Mouse (Mus musculus) 416B (cell line): ENCODE measurements around the gene Kdm5c.
"Not testable (repeated sequence)": the region's sequence is repeated elsewhere in the genome, so short reads cannot be mapped to it uniquely, and the experiment has no call there.

ENCODE experiments used
- DNase-seq: peaks from one replicate; pipeline ENCODE4 v3.0.0; 2011; ENCODE audit warnings: low read depth

Gene Kdm5c

DNA sequence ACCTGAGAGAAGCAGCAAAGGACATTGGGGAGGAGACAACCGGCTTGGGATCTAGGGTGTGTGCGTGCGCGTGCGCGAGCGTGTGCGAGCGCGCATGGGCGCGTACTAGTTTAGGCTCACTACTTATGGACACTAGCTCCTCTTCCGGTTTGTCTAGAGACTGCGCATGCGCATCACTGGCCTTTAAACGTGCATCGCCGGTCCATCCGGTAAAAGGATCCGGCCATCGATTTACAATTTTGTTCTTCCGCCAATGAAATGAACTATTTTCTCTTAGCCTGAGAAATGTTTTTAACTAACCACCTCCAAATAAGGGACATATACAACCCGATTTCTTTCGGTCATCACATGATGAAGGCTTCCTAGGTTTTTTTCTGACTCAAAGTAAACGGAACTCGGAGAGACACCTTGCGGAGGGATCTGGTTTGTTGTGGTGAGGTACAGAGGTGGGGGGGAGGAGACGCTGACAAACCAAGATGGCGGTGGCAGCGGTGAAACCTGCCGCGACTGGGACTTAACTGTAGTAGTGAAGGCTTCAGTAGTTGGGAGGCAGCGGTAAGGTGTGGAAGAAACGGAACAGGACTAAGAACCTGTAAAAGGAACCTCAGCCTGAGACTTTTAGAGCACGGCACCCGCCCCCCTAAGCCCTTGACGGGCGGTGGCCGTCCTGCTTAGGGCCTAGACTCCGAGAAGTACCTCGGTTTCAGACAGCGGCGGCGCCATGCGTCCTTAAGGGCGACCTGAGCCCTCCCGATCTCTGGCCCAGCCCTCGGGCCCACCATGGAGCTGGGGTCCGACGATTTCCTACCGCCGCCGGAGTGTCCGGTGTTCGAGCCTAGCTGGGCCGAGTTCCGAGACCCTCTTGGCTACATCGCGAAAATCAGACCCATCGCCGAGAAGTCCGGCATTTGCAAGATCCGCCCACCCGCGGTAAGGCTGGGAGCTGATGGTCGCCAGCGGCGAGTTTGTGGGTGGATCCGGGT, at the start of gene Kdm5c:
Kdm5c (plus strand) TSS at position 240 of the 983 bp plus-strand sequence.
- DNase-seq = peak; percentile 99

DNA sequence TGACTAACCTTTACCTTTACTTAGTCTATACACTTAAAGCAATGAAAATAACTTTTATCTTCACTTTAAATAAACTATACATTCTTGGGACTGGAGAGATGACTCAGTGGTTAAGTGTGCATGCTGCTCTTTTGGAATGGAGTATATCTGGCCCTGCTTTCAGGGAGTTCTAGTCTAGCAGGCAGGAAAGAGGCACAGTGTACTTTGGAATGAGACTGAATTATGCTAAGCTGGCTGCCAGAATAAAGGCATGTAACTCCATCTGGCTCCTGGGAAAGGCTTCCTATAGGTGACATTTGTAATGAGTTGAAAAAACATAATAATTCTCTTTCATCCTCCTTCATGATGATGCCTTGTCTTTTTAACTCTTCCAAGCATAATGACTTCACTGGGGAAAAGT, 45.7 kb upstream of the Kdm5c start:
- DNase-seq = no peak

DNA sequence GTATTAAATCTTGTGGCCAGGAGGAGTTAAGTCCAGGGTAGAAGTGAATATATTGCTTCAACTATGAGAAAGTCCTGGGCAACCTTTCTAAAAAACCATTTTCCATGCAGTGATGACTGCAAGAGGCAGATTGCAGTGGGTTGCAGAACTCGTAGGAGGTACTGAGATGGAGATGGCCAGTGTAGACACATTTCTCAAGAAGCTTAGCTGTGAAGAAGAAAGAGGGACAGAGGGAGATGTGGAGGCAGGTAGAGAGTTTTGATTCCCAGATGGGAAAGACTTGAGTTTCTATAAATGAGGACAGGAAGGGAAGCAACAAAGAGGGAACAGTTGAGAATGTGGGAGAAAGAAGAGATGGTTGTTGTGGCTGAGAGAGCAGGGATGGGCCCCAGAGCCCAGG, 41.6 kb upstream of the Kdm5c start:
- no peak for DNase-seq

DNA sequence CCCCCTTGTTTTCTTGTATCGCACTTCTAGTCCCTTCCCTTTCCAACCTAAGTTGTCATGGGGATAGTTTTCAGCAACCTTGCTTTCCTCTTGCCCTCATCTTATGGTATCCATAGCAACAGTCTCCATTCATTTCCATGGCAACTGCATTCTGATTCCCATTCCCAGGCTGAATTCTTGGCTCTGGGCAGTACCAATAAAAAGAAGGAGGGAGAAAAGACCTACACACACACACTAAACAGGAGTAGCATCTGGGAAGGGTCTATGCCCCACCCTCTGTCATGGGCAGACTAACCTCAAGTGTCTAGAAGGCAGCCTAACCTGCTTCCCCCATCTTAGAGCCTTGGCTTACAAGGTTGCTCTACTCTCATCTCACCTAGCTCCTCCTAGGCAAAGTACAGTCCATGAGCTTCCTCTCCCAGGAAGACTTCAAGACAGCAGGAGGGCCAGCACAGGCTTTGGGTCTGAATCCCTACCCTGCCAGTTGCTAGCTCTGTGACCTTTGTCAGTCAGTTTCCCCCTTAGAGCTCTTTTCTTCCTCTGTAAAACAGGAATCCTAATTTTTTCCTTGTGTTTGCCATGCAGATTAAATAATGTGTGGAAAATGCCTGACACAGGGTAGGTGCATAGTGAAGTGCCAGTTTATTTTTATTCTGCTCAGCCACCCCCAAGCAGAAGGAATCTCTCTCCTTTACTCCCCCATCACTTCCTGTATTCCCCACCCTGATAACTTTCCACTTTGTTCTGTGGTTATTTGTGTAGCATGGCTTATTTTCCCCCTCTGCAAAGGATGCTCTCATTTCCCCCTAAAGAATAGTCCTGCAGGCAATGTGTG, 34.8 kb upstream of the Kdm5c start:
- DNase-seq = no peak

DNA sequence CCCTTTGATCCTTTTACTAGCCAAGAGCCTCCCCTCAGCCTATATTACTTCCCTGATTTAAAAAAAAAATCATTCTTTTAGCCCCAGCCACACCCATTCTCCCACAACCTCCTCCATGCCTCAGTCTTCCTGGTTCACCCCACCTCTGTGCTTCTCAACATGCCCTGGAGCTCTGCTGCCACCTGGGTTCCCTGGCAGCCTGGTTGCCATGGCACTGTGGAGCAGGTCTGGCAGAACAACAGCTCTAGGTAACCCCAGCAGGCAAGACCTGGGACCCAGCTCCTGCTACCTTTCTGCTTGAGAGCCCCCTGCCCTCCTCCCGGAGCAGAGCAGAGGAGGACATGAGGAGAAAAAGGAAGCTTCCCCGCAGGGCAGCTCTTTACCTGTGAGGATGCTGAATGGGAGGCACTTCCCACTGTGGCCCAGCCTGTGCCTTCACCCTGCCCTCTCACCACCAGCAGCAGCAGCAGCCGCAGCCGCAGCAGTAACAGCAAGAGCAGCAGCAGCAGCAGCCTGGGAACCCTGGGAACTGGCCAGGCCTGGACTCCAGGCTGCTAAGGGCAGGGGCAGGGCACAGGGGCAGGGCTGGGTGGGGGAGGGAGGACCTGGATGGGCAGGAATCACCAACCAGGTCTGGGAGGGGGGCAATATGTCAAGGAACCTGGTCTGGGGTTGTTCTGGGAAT, 30.9 kb upstream of the Kdm5c start:
- DNase-seq = no peak

DNA sequence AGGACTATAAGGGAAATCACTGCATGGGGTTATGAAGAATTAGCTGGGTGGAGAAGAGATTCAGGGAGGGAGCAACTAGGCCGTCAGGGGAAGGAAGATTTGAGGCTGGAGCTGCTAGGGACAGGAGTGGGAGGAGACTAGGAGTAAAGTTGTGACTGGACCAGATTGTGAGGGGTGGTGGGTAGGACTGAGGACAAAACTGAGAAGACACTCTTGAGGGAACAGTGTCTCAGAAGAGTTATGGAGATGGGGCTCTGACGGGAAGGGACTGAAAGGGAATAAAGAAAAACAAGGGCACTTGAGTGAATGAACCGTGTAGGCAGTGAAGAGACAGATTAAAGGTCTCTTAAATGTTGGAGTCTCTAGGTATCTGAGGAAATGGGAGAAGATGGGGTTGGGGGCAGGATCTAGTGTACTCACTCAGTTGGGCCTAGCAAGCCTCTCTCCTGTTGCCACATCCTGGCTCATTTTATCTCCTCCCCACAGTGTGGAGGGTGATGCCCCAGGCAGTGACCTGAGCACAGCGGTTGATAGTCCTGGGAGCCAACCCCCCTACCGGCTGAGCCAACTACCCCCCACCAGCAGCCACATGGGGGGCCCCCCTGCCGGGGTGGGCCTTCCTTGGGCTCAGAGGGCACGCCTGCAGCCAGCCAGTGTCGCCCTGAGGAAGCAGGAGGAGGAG, 30.3 kb upstream of the Kdm5c start:
- DNase-seq = peak; percentile 8

DNA sequence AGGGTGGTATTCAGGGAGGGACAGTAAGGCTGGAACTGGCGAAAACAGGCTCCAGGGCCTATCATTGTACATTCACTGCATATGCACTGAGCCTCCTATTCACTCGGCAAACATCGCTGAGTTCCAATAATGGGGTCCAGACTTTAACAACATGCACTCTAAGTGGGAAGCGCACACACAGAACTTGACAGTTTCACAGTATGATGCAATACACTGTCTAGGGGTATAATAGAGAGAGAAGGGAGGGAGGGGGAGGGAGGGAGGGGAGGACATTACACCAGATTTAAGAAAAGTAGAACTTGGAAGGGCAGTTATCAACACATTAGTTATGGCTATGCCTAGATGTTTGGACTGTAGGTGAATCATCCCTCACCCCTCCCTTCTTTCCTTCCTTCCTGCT, 29.6 kb upstream of the Kdm5c start:
- DNase-seq = peak; percentile 43

DNA sequence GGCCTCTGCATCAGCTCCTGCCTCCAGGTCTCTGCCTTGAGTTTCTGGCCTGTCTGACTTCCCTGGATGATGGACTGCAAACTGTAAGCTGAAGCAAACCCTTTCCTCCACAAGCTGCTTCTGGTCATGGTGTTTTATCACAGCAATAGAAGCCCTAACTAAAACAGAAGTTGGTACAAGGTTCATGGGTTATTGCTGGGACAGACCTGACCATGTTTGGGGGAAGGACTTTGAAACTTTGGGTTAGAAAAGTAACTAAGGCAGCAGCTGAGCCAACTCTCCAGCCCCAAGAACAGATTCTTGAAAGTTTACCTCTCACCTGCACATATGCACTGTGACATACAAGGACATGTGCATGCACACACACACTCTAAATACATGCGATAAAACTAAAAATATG, 27.3 kb upstream of the Kdm5c start:
- DNase-seq = no peak

DNA sequence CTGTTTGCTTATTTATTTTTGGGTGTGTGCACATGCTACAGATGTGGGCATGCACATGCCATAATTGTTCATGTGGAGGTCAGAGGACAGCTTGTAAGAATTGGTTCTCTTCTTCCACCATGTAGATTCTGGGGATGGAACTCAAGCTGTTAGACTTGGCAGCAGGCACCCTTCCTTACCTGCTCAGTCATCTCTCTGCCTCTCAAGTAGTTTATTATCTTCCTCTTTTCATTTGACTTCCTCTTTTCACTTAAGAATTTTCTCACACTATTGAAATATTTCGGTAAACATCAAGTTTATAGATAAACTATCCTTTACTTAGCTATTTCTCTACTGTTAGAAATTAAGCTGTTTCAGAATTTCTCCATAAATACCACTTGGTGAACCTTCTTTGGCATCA, 18.1 kb upstream of the Kdm5c start:
- no peak for DNase-seq

DNA sequence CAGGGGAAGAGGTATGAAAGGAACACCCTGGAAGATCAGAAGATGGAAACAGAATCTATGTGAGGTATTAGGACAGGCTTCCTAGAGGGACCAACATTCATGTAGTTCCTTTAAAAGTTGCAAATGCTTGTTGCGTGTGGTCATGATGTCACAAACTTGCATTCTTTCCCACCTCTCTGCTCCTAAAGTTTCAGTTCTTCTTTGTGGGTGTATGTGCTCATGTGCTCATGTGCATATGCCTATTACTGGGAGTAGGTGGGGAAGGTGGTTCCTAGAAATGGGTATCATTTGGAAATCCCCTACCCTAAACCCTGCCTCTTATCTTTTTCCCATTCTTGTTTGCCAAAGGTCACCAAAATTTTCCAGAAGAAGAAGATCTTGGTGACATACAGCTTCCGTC, 14.3 kb upstream of the Kdm5c start:
- no peak for DNase-seq

DNA sequence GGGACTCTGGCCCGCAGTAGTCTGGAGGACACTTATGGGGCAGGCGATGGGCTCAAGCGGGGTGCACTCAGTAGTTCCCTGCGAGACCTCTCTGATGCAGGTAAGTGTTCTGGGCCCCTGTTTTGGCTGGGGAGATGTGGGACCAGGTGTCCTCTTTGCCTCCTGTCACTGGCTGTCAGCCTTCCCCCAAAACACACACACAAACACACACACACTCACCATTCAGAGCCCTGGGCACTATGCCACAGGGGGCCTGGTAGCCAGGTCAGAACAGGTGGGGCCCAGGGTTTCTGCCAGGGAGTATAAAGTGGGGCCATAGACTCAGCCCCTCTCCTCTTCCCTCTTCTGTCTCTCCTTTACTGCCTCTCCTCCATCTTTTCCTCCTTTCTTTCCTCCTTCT, 11.1 kb upstream of the Kdm5c start:
- no peak for DNase-seq

DNA sequence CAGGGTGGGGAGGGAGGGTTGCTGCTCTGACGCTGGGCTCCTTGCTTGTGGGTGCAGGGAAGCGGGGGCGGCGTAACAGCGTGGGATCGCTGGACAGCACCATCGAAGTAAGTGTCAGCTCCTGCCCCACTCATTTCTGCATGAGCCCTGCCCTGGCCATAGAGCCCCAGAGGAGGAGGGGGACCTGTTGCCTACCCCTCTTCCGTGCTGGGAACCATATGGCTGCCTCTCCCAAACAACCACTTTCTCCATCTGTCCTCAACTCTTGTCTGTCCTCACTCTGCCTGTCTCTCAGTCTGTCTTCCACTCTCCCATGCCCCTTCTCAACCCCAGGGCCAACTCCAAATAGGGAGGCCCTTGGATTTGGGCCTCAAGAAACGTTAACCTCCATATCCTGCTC, 10.6 kb upstream of the Kdm5c start:
- DNase-seq = no peak

DNA sequence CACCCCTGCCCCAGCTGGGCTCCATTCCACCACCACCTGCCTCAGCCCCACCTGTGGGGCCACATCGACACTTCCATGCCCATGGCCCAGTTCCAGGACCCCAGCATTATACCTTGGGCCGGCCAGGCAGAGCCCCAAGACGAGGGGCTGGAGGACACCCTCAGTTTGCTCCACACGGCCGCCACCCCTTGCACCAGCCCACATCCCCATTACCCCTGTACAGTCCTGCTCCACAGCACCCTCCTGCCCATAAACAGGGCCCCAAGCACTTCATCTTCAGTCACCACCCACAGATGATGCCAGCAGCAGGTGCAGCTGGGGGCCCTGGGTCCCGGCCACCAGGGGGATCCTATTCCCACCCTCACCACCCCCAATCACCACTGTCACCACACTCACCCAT, 9.5 kb upstream of the Kdm5c start:
- no peak for DNase-seq

DNA sequence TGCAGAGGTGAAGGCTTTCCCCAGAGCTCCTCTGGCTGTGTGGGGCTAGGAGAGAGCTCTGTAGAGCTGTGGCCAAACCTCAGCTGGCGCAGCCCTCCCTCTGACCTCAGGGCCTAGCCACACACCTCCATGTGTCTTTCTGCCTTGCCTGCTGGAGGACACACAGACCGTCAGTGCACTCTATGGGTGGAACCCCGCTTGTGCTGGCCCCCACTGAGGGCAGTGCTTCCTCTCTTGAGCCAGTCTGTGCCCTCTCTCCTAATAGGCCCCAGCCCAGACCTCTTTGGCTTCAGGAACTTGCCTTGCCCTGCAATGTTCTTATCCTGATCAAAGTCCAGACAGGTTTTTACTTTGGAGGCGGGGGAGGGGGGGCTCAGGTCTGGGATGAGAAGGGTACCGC, 8.5 kb upstream of the Kdm5c start:
- DNase-seq = no peak

DNA sequence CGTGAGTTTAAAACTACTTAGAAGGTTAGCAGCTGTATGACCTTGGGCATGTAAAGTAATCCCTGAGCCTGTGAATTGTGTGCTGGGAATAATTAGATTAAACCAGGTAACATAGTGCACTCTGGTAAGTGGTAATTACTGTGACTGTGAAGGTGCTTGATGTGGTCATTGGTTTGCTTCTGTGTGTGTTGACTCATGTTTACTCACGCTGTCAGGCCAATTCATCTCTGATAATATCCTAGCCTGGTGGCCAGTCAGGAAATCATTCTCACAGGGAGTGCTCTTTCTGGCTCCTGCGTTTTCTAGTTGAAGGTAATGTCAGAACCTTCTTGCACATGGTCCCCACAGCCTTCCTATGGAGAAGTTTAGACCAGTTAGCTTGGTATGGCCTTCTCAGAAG, 1.3 kb downstream of the Kdm5c start:
- peak; percentile 53 for DNase-seq

DNA sequence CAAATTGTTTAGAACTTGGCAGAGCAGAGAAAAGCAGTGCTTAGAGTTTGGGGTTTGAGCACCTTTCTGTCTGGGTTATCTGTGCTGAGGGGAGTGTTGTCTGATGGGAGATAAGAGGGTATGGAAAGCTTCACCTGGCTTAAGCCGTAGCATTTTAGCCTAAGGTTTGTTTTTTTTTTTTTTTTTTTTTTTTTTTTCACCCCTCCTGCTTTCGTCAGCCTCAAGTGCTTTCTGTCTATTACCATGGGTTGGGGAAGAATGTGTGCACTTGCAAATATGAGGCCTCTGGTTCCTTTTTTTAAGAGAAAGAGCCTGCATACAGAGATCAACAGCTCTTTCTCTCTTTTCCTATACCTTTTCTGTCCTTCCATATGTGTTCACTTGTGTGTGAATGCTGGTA, 2.9 kb downstream of the Kdm5c start:
- no peak for DNase-seq

DNA sequence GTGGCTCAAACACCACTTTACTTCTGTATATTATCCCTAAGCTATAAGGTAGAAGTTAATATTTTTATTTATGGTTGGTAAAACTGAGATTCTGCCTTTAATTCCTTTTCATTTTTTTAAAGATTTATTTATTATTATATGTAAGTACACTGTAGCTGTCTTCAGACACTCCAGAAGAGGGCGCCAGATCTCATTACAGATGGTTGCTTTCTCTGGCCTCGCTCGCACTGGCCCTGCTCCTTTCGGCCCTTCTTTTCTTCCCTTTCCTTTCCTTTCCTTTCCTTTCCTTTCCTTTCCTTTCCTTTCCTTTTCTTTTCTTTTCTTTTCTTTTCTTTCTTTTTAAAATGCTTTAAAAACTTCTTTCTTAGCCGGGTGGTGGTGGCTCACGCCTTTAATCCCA, 10.3 kb downstream of the Kdm5c start:
- not testable (repeated sequence) for DNase-seq

DNA sequence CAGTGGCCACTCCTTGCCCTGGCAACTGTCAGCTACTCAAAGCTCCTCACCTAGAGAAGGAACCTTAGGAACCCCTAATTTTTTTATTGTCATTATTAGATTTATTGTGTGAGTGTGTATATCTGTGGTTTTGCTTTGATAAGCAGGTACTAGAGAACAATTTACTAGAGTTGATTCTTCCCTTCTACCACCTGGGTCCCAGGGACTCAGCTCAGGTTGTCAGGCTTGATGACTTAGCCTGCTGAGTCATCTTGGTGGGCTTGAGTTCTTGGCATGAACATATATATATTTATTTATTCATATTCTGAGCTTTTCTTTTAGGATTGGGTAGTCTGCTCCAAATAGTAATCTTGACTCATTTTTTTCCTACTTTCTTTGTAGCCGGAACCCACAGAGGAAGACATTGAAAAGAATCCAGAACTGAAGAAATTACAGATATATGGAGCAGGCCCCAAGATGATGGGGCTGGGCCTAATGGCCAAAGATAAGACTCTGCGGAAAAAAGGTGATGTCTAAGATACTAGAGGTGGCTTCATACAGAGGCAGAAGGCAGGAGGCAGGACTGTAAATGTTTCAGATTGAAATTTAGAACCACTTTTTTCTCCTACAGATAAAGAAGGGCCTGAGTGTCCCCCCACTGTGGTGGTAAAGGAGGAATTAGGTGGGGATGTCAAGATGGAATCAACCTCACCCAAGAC, 11.8 kb downstream of the Kdm5c start:
- no peak for DNase-seq

DNA sequence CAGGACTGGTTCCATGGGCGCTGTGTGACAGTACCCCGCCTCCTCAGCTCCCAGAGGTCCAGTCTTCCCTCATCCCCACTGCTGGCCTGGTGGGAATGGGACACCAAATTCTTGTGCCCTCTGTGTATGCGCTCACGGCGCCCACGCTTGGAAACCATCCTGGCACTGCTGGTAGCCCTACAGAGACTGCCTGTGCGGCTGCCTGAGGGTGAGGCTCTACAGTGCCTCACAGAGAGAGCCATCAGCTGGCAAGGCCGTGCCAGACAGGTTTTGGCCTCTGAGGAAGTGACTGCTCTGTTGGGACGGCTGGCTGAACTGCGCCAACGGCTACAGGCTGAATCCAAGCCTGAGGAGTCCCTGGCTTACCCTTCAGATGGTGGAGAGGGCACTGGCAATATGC, 38.4 kb downstream of the Kdm5c start:
- DNase-seq = no peak

DNA sequence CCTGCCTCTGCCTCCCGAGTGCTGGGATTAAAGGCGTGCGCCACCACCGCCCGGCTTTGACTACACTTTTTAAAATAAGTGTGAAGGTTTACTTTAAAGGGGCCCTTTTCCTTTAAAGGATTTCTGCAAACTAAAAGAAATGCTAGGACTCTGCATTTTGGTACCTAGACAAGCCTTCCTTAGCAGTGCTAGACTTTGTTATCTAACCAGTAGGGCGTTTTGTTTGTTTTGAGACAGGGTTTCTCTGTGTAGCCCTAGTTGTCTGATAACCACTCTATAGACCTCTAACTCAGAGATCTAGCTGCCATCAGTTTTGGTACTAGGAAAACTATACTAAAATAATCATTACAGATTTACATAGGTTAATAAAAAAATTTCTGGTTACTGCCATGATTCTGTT, 46.6 kb downstream of the Kdm5c start:
- DNase-seq = no peak

DNA sequence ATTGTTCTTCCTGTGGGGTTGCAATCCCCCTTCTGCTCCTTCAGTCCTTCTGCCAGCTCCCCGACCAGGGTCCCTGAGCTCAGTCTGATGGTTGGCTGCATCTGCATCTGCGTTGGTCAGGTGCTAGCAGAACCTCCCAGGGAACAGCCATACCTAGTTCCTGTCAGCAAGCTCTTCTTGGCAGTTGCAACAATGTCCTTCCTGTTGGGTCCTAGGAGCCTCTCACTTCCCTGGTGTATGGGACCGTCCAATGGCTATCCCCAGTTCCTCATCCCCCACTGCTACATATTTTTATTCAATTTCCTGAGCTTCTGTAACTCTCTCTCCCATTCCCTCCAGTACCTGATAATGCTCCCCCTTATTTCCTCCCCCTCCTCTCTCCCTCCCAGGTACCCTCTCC, 51.9 kb downstream of the Kdm5c start:
- DNase-seq = no peak
